ENCODE assay signal across 13 mouse cellular contexts in the genomic region with DNA sequence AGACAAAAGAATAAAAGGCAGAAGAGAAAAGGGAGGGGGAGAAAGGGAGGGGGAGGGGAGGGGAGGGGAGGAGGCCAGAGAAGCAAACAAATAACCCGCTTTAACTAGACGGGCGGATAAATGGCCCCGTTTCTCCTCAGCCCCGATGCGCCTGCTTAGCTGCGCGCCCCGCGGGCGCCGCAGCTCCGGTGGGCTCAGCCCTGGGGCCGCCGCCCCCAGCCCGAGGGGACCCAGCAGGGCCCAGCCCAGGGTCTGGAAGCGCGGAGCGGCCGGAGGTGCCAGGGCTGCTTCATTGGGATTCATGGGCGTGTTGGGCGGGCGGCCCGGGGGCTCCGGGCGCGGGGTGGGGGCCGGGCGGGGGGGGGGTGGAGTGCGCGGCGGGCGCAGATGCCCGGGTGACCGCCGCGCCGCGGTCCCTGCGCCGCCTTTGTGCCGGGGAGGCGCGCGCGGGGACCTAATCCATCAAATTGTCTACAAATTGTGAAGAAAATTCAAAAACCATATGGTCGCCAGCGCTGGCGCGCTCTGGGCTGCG. TPM values are rescaled to one million over a fixed set of nuclear protein-coding genes. Genes with fewer than 3 reads are reported as not detected.
A peak's percentile ranks its signal among the peaks of the same experiment; 100 is the strongest.
DNase-seq lines count a peak whose midpoint lies in the region; ATAC-seq lines count a peak whose summit lies in the region.
"Had no signal": no experiment of that assay in that cellular context is flagged by ENCODE, and none has a peak within 500 bp of the region (broad histone marks: within the 10 kb centered on the region; RNA-seq: fewer than 3 reads in every experiment).

No protein-coding gene starts in this region.

- WGBS in kidney, embryonic 14.5 days, result under 1% methylated on average over 34 of the region's 51 CpGs
- under 1% methylated on average over 32 of the region's 51 CpGs for WGBS in embryonic facial prominence, embryonic 11.5 days
- WGBS in hindbrain, embryonic 14.5 days, result 3% methylated on average over 41 of the region's 51 CpGs
- WGBS in midbrain, embryonic 16.5 days, result under 1% methylated on average over 37 of the region's 51 CpGs

- peaks cover 100% of the 10 kb centered on the region for H3K27me3 ChIP-seq in kidney, embryonic 14.5 days (ENCODE audit: control insufficient read depth, insufficient read depth, low read length)
- peaks cover 92% of the 10 kb centered on the region for H3K27me3 ChIP-seq in embryonic facial prominence, embryonic 11.5 days (ENCODE audit: control insufficient read depth, insufficient read depth, low read length)
- H3K27me3 ChIP-seq in hindbrain, embryonic 14.5 days (ENCODE audit: control insufficient read depth, insufficient read depth, low read length), result peaks cover 73% of the 10 kb centered on the region
- peaks cover 52% of the 10 kb centered on the region for H3K27me3 ChIP-seq in midbrain, embryonic 16.5 days (ENCODE audit: control insufficient read depth, insufficient read depth, low read depth, low read length)

- H3K27ac ChIP-seq in kidney, embryonic 14.5 days (ENCODE audit: low read depth, low read length), result no peak overlapping the region
- H3K27ac ChIP-seq in embryonic facial prominence, embryonic 11.5 days (replicated peaks; ENCODE audit: low read depth, low read length), result no peak overlapping the region
- H3K27ac ChIP-seq in hindbrain, embryonic 14.5 days, result peak overlapping the region; percentile 96
- no peak overlapping the region for H3K27ac ChIP-seq in midbrain, embryonic 16.5 days (ENCODE audit: low read length)

- intact Hi-C loops in gastrocnemius, postnatal 36 days (cut with DNase I), result loop anchor here (5.0 kb wide), 1 partner anchor 246 kb away; no protein-coding TSS in a partner anchor

- H3K36me3 ChIP-seq in kidney, embryonic 14.5 days (ENCODE audit: control insufficient read depth, insufficient read depth, low read length), result no peaks in the 10 kb centered on the region
- H3K36me3 ChIP-seq in embryonic facial prominence, embryonic 11.5 days (replicated peaks; ENCODE audit: control insufficient read depth, insufficient read depth, low read depth, low read length), result no peaks in the 10 kb centered on the region
- no peaks in the 10 kb centered on the region for H3K36me3 ChIP-seq in hindbrain, embryonic 14.5 days (replicated peaks; ENCODE audit: control insufficient read depth, insufficient read depth)
- no peaks in the 10 kb centered on the region for H3K36me3 ChIP-seq in midbrain, embryonic 16.5 days (ENCODE audit: control insufficient read depth, insufficient read depth, low read length)

- no peak for DNase-seq in kidney, adult 18-20 months
- DNase-seq in embryonic facial prominence, embryonic 11.5 days (ENCODE audit: low spot score), result no peak
- no peak for DNase-seq in hindbrain, embryonic 14.5 days (ENCODE audit: low spot score)
- DNase-seq in thymus, postnatal 25 days, result no peak
- no peak for DNase-seq in layer of hippocampus, adult 8-10 months (ENCODE audit: low spot score in 2 of 2)
- DNase-seq in gastrocnemius, postnatal 36 days, result no peak
- DNase-seq: adrenal gland, postnatal 10 days; heart, postnatal 4 days had no signal

- peak overlapping the region; percentile 20 for H3K4me3 ChIP-seq in kidney, embryonic 14.5 days (ENCODE audit: low read length)
- peak overlapping the region; percentile 17 for H3K4me3 ChIP-seq in embryonic facial prominence, embryonic 11.5 days (ENCODE audit: low read depth, low read length)
- peak overlapping the region; percentile 46 for H3K4me3 ChIP-seq in hindbrain, embryonic 14.5 days (replicated peaks; ENCODE audit: low read length)
- H3K4me3 ChIP-seq in midbrain, embryonic 16.5 days (ENCODE audit: low read depth, low read length), result peak overlapping the region; percentile 12; the same call in 1 of the 2 replicates

- H3K9me3 ChIP-seq in kidney, embryonic 14.5 days (ENCODE audit: control insufficient read depth, low read length), result no peaks in the 10 kb centered on the region
- no peaks in the 10 kb centered on the region for H3K9me3 ChIP-seq in embryonic facial prominence, embryonic 11.5 days (replicated peaks; ENCODE audit: control insufficient read depth, low read length)
- H3K9me3 ChIP-seq in hindbrain, embryonic 14.5 days (ENCODE audit: control insufficient read depth, low read length), result no peaks in the 10 kb centered on the region
- H3K9me3 ChIP-seq in midbrain, embryonic 16.5 days (replicated peaks; ENCODE audit: control insufficient read depth, low read length, poor library complexity, severe bottlenecking), result no peaks in the 10 kb centered on the region

- H3K4me2 ChIP-seq in kidney, embryonic 14.5 days (replicated peaks; ENCODE audit: low read depth, low read length), result peak overlapping the region; percentile 19
- H3K4me2 ChIP-seq in embryonic facial prominence, embryonic 11.5 days (ENCODE audit: low read depth, low read length), result peak overlapping the region; percentile 41
- peak overlapping the region; percentile 54 for H3K4me2 ChIP-seq in hindbrain, embryonic 14.5 days (replicated peaks)
- 0 out of 2 replicates have a peak overlapping the region, but pooled peaks have one; percentile 7 for H3K4me2 ChIP-seq in midbrain, embryonic 16.5 days (ENCODE audit: low read length)

- no peak overlapping the region for H3K9ac ChIP-seq in kidney, embryonic 14.5 days (ENCODE audit: low read depth, low read length)
- no peak overlapping the region for H3K9ac ChIP-seq in embryonic facial prominence, embryonic 11.5 days (replicated peaks; ENCODE audit: low read length)
- peak overlapping the region; percentile 78 for H3K9ac ChIP-seq in hindbrain, embryonic 14.5 days
- H3K9ac ChIP-seq in midbrain, embryonic 16.5 days (ENCODE audit: low read depth, low read length), result no peak overlapping the region

- peaks cover 21% of the 10 kb centered on the region; the same call in 1 of the 2 replicates for H3K4me1 ChIP-seq in kidney, embryonic 14.5 days (ENCODE audit: control insufficient read depth, insufficient read depth, low read length)
- peaks cover 9% of the 10 kb centered on the region for H3K4me1 ChIP-seq in embryonic facial prominence, embryonic 11.5 days (ENCODE audit: control insufficient read depth, insufficient read depth, low read length)
- H3K4me1 ChIP-seq in hindbrain, embryonic 14.5 days (replicated peaks; ENCODE audit: control insufficient read depth, insufficient read depth, low read length), result no peaks in the 10 kb centered on the region
- H3K4me1 ChIP-seq in midbrain, embryonic 16.5 days (ENCODE audit: control insufficient read depth, insufficient read depth, low read length), result peaks cover 10% of the 10 kb centered on the region

- ATAC-seq in kidney, embryonic 14.5 days (ENCODE audit: low FRiP score, low TSS enrichment), result no peak
- no peak for ATAC-seq in embryonic facial prominence, embryonic 11.5 days (replicated peaks; ENCODE audit: insufficient number of reproducible peaks, low FRiP score, low TSS enrichment, low read depth)
- ATAC-seq in hindbrain, embryonic 14.5 days (ENCODE audit: low FRiP score), result peak; percentile 51
- ATAC-seq in midbrain, embryonic 16.5 days, result no peak

RNA-seq across cellular contexts. Expression of gene Lbx1, which starts 4.7 kb away (rescaled TPM):
- polyA plus RNA-seq in kidney, embryonic 14.5 days (2014; fragmentation: Nextera tagmentation; extraction: Ambion mirVana), result 0.11 TPM in 1 of 2 replicates, not detected in the other
- polyA plus RNA-seq in embryonic facial prominence, embryonic 11.5 days (2014; fragmentation: Nextera tagmentation; extraction: Ambion mirVana), result 0.48 and 0.78 TPM in 2 replicates
- 18.5 and 20.4 TPM in 2 replicates for polyA plus RNA-seq in hindbrain, embryonic 14.5 days (2014; fragmentation: Nextera tagmentation; extraction: Ambion mirVana)
- polyA plus RNA-seq in midbrain, embryonic 16.5 days (2015; fragmentation: Nextera tagmentation; extraction: Ambion mirVana), result 0.07 and 0.08 TPM in 2 replicates
- total RNA-seq in layer of hippocampus, adult 8-10 months (2022), result not detected
- total RNA-seq in gastrocnemius, postnatal 36 days (2021), result 10 to 100 TPM; 48.9 to 50.8 TPM
- total RNA-seq: heart, postnatal 4 days; left cerebral cortex, postnatal 25 days; neutrophil, adult 5-6 weeks had no signal
- polyA plus RNA-seq: stomach, embryonic 14.5 days had no signal

Comparison
In these comparisons a context has a peak if more than half of its experiments do, and no peak if none do; other contexts are left out.
1. RNA of gene Lbx1, which starts 4.7 kb away (polyA plus RNA-seq): 18.5 to 20.4 TPM in hindbrain, embryonic 14.5 days; 0.48 to 0.78 TPM in embryonic facial prominence, embryonic 11.5 days, 0.11 TPM in kidney, embryonic 14.5 days and 0.07 to 0.08 TPM in midbrain, embryonic 16.5 days; every median in the first group is over 10 times any median in the second.
2. Peak in every context shown above with its lines, with median percentiles within 50 percentile points of each other: H3K4me2 ChIP-seq and H3K4me3 ChIP-seq.